Mouse (Mus musculus): ENCODE data around the gene Ubash3a.

Gene Ubash3a

GRCm38 (mm10) chr17:31279541-31279940 is 71.9 kb downstream of the Ubash3a start:
- no peak for DNase-seq (ENCODE audit: low spot score in 2 of 2)

GRCm38 (mm10) chr17:31280269-31280668 is 72.6 kb downstream of the Ubash3a start:
- DNase-seq (ENCODE audit: low spot score in 2 of 2), result no peak

- DNase-seq (ENCODE audit: low spot score in 2 of 2), result no peak
Observed at GRCm38 (mm10) chr17:31281830-31282686, 74.4 kb downstream of the Ubash3a start.

DNA sequence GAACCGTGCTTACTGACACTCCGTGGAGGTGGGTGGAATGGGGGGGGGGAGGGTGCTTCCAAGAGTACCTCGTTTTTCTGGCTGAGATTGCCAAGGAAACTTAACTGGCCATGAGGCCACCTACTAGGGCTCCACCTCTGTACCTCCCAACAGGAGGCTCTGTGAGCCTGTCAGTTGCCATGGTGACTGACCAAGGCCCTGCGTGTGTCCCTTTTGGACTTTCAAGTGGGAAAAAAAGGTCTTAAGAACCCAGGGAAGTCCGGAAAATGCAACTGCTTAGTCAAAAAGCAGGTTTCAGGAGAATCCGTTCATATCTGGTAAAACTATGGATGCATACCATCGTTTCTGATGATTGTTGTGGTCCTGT is 75.0 kb downstream of the Ubash3a start:
- DNase-seq (ENCODE audit: low spot score in 2 of 2), result no peak

DNA sequence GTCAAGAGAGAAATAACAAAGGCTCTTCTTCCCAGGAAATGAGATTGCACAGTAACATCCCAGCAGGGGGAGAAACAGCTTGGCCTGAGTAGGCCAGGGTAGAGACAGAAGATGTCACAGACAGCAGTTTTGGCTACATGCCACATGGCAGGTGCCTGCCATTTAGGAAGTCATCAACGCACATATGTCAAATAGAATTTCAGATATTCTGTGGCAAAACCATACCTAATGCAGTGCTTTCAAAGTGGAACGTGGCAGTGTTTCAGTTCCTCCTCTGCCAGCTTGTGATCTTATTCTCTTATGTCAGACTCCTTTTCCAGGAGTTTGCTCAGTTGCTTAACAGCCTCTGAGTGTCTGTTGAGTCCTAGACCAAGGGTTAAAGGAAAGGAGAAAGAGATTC is 78.2 kb downstream of the Ubash3a start:
- DNase-seq (ENCODE audit: low spot score in 2 of 2), result no peak

DNA sequence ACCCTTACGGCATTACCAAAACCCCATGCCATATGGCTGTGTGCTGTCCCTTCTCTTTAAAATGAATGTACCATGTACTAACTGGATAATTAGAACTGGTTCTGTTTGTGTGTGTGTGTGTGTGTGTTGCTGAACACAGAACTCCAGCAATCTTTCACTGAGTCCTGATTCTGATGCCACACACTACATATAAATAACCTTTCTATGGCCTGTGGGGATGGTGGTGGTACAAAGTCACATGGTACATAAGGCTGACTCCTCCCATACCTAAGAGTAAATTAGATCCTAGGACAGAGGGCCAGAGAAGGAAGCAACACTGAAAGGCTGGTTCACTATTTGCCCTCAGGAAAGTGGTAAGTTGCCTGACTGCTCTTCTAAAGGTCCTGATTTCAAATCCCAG is 78.8 kb downstream of the Ubash3a start, which contains the start of gene Slc37a1:
Slc37a1 (plus strand) TSS at position 301 of the 400 bp plus-strand sequence.
- DNase-seq (ENCODE audit: low spot score in 2 of 2), result no peak

DNA sequence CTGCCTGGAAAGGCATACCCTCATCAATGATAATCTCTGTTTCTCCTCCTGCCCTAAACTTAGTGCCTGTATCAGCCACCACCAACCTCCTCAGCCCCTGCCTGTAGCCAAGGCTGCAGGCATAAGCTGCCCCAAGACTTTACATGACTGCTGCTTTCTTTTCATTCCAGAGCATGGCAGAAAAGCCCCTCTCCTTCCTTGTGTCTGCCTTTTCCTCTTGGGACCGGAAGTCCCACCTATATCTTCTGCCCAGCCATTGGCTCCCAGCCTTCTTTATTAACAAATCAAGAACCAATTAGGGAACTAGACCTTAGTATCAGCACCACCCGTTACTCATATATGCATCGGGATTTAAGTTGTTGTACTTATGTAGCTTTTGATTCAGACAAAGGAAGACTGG is 79.5 kb downstream of the Ubash3a start:
- DNase-seq (ENCODE audit: low spot score in 2 of 2), result no peak

DNA sequence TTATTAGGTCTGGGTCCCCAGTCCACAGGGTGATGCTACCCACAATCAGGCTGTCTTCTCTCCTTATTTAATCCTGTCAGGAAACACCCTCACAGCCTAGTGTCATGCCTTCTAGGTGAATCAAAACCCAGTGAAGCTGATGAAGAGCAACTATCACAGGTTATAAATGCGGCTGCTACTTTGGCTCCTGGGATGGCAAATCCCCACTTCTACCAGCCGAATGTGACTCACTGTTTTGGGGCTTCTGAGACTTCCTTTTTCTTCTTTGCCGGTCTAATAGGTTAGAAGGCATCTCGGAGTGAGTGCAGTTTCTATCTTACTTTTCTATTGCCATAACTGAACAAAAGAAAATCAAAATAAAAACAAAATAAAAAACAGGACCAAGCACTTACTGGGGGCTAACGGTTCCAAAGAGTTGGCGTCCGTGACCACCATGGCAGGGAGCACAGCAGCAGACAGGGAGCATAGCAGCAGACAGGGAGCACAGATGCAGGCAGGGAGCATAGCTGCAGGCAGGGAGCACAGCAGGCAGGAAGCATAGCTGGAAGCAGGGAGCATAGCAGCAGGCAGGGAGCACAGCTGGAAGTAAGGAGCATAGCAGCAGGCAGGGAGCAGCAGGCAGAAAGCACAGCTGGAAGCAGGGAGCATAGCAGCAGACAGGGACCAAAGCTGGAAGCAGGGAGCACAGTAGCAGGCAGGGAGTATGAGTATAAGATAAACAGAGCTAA is 81.5 kb downstream of the Ubash3a start:
- no peak for DNase-seq (ENCODE audit: low spot score in 2 of 2)

GRCm38 (mm10) chr17:31290311-31290710 is 82.6 kb downstream of the Ubash3a start:
- no peak for DNase-seq (ENCODE audit: low spot score in 2 of 2)

DNA sequence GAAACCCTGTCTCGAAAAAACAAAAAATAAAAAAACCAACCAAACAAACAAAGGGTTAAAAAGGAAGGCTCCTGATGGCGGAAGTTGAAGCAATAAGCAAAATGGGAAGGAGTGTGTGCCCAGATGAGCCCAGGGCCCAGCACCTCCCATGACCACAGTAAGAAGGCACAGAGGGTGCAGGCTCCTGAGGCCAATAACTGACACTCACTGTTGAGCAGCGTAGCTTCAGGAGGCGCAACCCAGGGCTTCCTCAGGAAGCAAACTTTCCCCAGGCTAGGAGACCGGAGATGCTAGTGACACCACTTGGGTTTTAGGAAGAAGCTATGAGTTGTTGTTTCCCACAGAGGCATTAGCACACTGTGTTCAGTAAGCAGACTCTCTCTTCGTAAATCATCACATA is 83.2 kb downstream of the Ubash3a start:
- DNase-seq (ENCODE audit: low spot score in 2 of 2), result no peak

DNA sequence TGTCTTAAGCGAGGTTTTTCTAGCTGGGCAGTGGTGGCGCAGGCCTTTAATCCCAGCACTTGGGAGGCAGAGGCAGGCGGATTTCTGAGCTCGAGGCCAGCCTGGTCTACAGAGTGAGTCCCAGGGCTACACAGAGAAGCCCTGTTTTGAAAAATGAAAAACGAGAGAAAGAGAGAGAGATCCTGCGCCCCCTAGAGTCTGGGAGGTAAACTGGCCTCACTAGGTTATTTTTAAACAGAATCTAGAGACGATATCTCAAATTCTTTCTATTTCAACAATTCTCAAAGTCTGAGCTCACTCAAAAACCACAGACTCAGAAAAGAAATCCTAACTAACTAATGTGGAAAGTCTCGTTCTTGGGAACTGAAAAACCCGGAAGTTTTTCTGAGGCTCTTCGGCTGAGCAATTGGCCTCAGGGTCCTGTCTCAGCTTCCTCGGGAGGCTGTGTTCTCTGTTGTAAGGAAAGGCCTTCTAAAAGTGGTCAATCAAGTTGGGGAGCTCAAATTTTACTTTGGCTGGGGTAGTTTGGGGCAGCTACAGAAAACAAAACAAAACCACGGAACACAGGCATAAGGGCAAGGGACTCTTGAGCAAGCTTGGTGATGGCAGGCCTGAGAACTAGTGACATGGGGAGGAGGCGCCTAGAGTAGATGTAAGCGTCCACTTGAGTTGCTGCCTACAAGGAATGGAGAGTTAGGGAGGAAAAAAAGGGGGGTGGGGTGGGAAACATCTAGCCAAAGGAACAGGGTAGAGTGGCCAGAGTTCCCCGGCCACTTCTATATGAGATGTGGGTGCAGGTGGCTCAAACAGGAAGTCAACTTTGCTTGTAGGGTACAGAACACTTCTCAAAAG is 86.9 kb downstream of the Ubash3a start:
- DNase-seq (ENCODE audit: low spot score in 2 of 2), result no peak

DNA sequence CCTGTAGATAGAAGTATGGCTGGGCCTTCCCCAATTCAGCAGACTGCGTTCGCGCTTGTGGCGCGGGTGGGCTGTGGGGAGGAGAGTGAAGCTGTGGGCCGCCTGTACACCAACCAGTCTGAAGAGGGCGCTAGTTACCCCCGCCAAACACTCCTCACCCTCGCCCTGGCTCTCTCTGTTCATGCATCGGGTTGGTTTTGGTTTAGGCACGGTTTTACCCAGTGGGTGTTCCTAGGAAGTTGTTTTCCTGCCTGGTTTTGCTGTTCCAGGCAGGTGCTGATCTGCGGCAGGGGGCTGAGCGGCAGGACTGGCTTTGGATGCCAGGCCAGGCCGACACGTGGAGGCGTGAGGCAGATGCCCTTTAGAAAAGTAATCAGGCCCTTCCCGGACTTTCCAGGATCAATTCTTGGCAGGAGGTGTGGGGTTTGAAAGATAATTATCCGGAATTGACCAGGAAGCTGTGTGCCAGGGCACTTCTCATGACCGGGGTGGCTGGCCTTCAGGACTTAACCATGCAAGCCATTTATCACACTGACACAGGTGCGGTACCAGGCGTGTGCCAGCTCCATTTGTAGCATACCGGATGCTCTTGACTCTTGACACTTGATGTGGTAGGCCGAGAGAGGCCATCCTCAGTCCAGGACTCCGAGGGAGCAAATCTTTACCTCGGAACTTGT is 87.7 kb downstream of the Ubash3a start:
- no peak for DNase-seq (ENCODE audit: low spot score in 2 of 2)

- DNase-seq (ENCODE audit: low spot score in 2 of 2), result peak in 1 of 2 experiments; percentile 55
Observed at GRCm38 (mm10) chr17:31295892-31296781, 88.5 kb downstream of the Ubash3a start.

All from frontal cortex, postnatal 14 days (tissue).